Mouse (Mus musculus) liver, embryonic 13.5 days (tissue): ENCODE measurements around the gene Armh3. TPM values are rescaled to one million over a fixed set of nuclear protein-coding genes. Genes with fewer than 3 reads are reported as not detected.
A peak's percentile ranks its signal among the peaks of the same experiment; 100 is the strongest.

Source experiments
- ATAC-seq: fragments of 200-750 bp; cut with Nextera tagmentation; 2 replicates; pipeline ENCODE4 v1.8.0; 2017; ENCODE audit warnings: low read depth, mild to moderate bottlenecking, moderate number of reproducible peaks, moderate library complexity
- DNase-seq: peaks from one replicate; pipeline ENCODE4 v3.0.0; 2022
- H3K27ac ChIP-seq: fragments of 300-500 bp; sonication (generic); 2 replicates; pipeline ENCODE4 v1.5.1; 2015; ENCODE audit warnings: moderate library complexity, mild to moderate bottlenecking, inconsistent platforms
- H3K27me3 ChIP-seq: fragments of 300-500 bp; sonication (generic); 2 replicates; pipeline ENCODE4 v1.6.1; 2015; ENCODE audit warnings: mild to moderate bottlenecking, inconsistent platforms
- H3K36me3 ChIP-seq: fragments of 300-500 bp; sonication (generic); 2 replicates; pipeline ENCODE4 v1.6.1; 2015; ENCODE audit warnings: mild to moderate bottlenecking, inconsistent platforms
- H3K4me1 ChIP-seq: fragments of 300-500 bp; sonication (generic); replicated peaks from 2 replicates; pipeline ENCODE4 v1.6.1; 2015; ENCODE audit warnings: inconsistent platforms
- H3K4me2 ChIP-seq: fragments of 300-500 bp; sonication (generic); 2 replicates; pipeline ENCODE4 v1.6.1; 2015; ENCODE audit warnings: inconsistent platforms, mild to moderate bottlenecking, moderate library complexity
- H3K4me3 ChIP-seq: fragments of 300-500 bp; sonication (generic); replicated peaks from 2 replicates; pipeline ENCODE4 v1.5.1; 2015; ENCODE audit warnings: mild to moderate bottlenecking, inconsistent platforms
- H3K9ac ChIP-seq: fragments of 300-500 bp; sonication (generic); 2 replicates; pipeline ENCODE4 v1.6.1; 2015; ENCODE audit warnings: mild to moderate bottlenecking, inconsistent platforms
- H3K9me3 ChIP-seq: fragments of 300-500 bp; sonication (generic); replicated peaks from 2 replicates; pipeline ENCODE4 v1.6.1; 2016; ENCODE audit warnings: inconsistent platforms
- WGBS: fragments of 180-500 bp; shearing (Covaris S2); methylation state at CpG from one replicate; pipeline ENCODE4 v1.1.7; 2015; ENCODE audit not compliant: insufficient replicate concordance; 5-methylcytosine and 5-hydroxymethylcytosine counted together
- polyA plus RNA-seq: library from polyadenylated mRNA; unstranded; fragments of >200 nt; fragmentation: Nextera tagmentation; extraction: Ambion mirVana; gene quantifications from 2 replicates; pipeline ENCODE4 v1.2.1, GENCODE M21; 2015

Armh3 gene
- polyA plus RNA-seq, result 4.3 and 5.6 TPM in 2 replicates

DNA sequence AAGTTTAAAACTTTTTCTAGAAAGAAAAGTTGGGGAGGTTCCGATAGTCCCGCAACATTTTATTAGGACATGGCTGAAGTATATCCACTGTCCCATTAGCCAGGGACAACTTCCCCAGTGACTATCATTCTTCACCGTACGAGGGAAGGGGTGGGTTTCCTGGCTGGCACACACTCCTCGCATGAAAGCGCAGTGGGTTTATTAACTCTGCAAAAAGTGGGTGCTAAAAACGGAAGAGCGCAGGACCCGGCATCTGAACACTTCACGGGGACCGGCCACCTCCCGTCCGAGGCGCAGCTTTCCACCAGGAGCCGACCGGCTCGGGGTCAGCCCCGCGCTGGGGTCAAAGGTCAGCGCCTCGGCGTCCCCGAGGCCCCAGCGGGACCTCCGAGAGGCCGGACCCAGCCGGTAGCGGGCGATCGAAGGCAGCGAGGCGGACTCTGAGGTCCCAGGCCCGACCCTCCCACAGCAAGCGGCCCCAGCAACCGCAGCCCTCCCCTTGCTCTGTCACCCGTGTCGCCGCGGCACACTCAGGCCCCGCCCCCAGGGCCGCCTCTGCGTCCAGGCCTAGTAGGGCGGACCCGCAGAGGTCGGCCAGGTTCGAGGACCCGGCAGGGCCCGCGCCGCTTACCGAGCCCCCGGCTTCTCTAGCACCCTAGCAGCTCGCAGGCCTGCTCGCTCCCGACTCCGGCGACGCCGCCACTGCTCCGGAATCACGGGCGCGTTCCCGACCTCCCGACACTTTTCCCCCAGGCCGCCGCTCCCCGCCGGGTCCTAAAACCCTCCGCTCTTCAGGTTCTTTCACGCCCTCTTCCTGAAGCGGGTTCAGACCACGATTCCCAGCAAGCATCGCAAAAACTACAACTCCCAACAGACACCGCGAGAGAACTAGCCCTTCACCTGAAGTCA is at the start of gene Armh3:
TSS of gene Armh3 (minus strand) at position 704 of the 909 bp plus-strand sequence.
- no peaks in the 10 kb centered on the region; the same call in 1 of the 2 replicates for H3K9me3 ChIP-seq
- H3K27me3 ChIP-seq, result 0 out of 2 replicates have a peak, but pooled peaks cover 3% of the 10 kb centered on the region
- DNase-seq (peak; percentile 86), ATAC-seq (peak; percentile 95)
- H3K27ac ChIP-seq, result peak within 1 kb of the TSS; percentile 87
- peaks cover 5% of the 10 kb centered on the region; the same call in 1 of the 2 replicates for H3K36me3 ChIP-seq
- WGBS, result 1% methylated on average over 76 of the region's 76 CpGs
- H3K4me3 ChIP-seq, result peak within 1 kb of the TSS; percentile 71
- peak within 1 kb of the TSS; percentile 83 for H3K4me2 ChIP-seq
- H3K9ac ChIP-seq, result peak within 1 kb of the TSS; percentile 81
- H3K4me1 ChIP-seq, result peaks cover 26% of the 10 kb centered on the region

DNA sequence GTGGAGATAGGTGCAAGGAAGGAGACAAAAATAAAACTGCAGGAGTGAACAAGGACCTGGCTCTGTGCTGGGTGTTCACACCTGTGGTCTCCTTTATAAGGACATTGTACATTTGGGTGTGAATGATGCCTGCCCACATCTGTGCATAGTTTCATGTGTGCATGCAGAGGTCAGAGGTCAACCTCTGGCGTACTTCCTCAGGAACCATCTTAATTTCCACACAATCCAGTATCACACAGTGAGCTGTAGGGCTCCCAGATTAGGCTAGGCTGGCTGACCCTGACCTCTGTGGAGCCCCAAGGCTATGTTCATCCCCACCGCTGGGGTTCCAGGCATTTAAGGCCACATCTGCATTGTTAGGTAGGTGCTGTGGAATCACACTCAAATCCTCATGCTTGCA is 49.1 kb upstream of the Armh3 start:
- Histone ChIP-seq H3K27ac (no peak overlapping the region), H3K36me3 (no peaks in the 10 kb centered on the region), H3K4me2 (no peak overlapping the region), H3K27me3 (peaks cover 23% of the 10 kb centered on the region), H3K4me1 (peaks cover 55% of the 10 kb centered on the region), H3K4me3 (no peak overlapping the region), H3K9ac (no peak overlapping the region), H3K9me3 (no peaks in the 10 kb centered on the region)
- 76% methylated on average over 2 of the region's 2 CpGs for WGBS
- DNase-seq, result no peak
- ATAC-seq, result no peak

DNA sequence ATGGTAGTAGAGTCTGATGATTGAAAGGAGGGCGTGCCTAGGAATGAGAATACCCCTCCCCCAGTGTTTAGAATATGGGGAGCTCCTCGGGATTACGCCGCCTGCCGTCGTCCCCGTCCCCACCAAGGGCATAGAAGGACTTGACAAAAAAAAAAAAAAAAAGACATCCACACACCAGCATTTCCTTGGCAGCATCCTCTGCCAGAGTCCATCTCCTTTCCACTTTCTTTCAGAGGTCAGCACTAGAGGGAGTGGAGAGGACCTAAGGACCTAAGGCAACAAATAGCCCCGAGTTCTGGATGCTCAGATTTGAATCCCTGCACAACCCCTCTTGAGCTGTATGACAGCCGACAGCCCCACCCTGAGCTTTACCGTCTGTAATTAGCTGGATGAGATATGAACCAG is 48.3 kb upstream of the Armh3 start:
- no peaks in the 10 kb centered on the region for H3K9me3 ChIP-seq
- peak overlapping the region; percentile 88; the same call in 1 of the 2 replicates for H3K4me3 ChIP-seq
- DNase-seq (no peak), ATAC-seq (no peak)
- no peak overlapping the region for H3K9ac ChIP-seq
- peaks cover 63% of the 10 kb centered on the region for H3K4me1 ChIP-seq
- H3K36me3 ChIP-seq, result no peaks in the 10 kb centered on the region
- H3K27ac ChIP-seq, result no peak overlapping the region
- H3K4me2 ChIP-seq, result peak overlapping the region; percentile 99
- WGBS, result 5% methylated on average over 10 of the region's 10 CpGs
- peaks cover 23% of the 10 kb centered on the region for H3K27me3 ChIP-seq

DNA sequence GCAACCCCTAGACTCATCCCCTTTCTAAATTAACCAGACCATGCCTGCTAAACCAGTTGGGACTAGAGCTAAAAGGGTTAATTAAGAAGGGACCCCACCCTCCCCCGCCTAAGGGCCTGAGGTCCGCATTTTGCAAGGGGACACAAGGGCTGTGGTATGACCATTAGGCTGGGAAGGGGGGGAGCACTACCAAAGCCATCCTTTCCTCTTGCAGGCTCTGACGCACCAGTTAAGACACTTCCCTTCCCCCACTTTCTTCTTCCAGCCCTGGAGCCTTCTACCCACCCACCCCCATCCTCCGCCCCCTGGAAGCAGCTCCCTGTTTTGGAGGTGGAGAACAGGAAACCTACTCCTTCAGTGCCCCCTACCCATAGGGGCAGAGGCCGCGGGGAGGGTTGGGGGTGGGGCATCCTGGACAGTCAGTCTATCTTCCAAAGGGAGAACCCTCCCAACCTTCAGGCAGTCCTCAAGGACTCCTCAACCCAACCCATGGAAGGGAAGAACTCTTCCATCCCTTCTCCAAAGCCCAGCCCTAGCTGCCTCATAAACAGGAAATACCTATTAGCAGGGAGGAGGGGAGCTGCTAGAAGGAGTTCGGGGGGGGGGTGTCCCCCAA is 47.5 kb upstream of the Armh3 start:
- H3K4me1 ChIP-seq, result peaks cover 71% of the 10 kb centered on the region
- DNase-seq, result no peak
- peak; percentile 5 for ATAC-seq

DNA sequence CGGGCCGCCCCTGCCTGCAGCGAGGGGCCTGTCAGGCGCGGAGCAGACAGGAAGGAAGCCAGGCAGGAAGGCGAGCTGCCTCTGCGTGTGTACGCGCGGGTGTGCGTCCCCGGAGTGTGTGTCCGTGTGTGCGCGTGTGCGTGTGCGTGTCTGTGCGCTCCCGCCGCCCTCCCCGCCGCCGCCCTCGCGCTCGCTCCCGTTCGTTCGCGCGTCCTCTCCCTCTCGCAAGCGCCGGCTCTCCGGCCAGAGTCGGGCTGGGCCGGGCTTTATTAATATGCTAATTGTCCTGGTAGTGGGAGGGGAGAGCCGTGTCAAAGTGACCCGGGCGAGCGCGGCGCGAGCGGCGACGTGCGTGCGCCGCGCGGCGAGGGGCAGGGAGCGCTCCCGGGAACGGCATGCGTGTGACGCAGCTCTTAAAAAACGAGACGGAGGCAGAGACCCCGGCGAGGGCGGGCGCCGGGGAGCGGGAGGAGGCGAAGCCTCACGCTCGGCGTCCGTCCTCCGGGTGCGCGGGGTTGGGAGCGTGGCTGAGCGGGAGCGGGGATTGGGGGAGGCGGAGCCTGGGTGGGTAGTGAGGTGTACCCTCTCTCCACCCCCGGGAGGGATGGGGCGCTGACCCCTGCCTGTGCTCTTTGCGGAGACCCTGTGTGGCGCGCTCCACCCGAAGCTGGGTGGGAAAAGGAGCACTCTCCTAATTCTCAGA is 46.9 kb upstream of the Armh3 start, which contains the start of gene Ldb1:
TSS of gene Ldb1 (minus strand) at position 222 of the 703 bp plus-strand sequence.
- Histone ChIP-seq H3K9ac (peak within 1 kb of the TSS; percentile 98), H3K9me3 (no peaks in the 10 kb centered on the region), H3K4me1 (peaks cover 75% of the 10 kb centered on the region), H3K27ac (peak within 1 kb of the TSS; percentile 96), H3K4me2 (peak within 1 kb of the TSS; percentile 99), H3K27me3 (peaks cover 23% of the 10 kb centered on the region), H3K36me3 (no peaks in the 10 kb centered on the region), H3K4me3 (peak within 1 kb of the TSS; percentile 88)
- ATAC-seq (peak; percentile 68), DNase-seq (peak; percentile 68)
- under 1% methylated on average over 83 of the region's 84 CpGs for WGBS

More for the DNA sequence above, 47.5 kb upstream of the Armh3 start:
- Histone ChIP-seq H3K27me3 (peaks cover 23% of the 10 kb centered on the region), H3K9ac (peak overlapping the region; percentile 98), H3K27ac (peak overlapping the region; percentile 96), H3K4me3 (peak overlapping the region; percentile 88), H3K9me3 (no peaks in the 10 kb centered on the region), H3K36me3 (no peaks in the 10 kb centered on the region), H3K4me2 (peak overlapping the region; percentile 99)
- 2% methylated on average over 7 of the region's 7 CpGs for WGBS

DNA sequence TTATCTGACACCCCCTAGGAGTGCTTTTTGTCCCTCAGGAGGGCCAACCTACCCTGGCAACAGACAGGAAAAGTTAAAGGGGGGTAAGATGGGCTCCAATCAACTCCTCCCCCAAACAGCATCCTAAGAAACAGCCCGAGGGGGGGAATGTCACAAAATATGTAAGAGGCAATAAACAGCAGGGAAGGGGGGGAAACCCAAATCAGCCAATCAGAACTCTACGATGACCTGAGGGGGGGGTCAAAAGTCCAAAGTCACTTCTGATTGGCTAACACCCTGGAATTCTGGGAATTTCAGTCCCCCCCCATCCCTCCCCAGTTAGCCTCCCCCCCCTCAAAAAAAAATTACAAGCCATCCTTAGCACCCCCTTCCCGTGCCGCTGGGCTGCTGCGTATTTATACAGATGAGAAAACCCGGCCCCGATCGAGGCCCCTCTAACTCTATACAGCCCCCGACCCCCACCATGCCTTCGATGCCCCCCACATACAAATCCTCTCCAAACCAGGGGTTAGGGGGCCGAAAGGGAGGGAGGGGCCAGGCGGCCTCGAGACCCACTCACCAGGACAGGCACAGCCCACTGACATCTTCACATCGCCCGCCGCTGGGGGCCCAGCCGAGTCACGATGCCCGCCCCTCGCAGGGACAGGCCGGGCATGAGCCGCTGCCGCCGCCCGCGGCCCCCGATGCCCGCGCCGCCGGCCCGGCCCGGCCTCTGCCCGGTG is 46.1 kb upstream of the Armh3 start, which contains the start of gene Pprc1:
TSS of gene Pprc1 (plus strand) at position 616 of the 722 bp plus-strand sequence.
- H3K4me3 ChIP-seq, result peak within 1 kb of the TSS; percentile 88
- H3K9ac ChIP-seq, result peak within 1 kb of the TSS; percentile 98
- H3K27ac ChIP-seq, result peak within 1 kb of the TSS; percentile 96
- ATAC-seq, result no peak; the same call in 1 of the 2 replicates
- under 1% methylated on average over 34 of the region's 34 CpGs for WGBS
- no peaks in the 10 kb centered on the region for H3K9me3 ChIP-seq
- no peaks in the 10 kb centered on the region for H3K36me3 ChIP-seq
- H3K4me1 ChIP-seq, result peaks cover 80% of the 10 kb centered on the region
- peak within 1 kb of the TSS; percentile 99 for H3K4me2 ChIP-seq
- peaks cover 23% of the 10 kb centered on the region for H3K27me3 ChIP-seq
- no peak for DNase-seq

DNA sequence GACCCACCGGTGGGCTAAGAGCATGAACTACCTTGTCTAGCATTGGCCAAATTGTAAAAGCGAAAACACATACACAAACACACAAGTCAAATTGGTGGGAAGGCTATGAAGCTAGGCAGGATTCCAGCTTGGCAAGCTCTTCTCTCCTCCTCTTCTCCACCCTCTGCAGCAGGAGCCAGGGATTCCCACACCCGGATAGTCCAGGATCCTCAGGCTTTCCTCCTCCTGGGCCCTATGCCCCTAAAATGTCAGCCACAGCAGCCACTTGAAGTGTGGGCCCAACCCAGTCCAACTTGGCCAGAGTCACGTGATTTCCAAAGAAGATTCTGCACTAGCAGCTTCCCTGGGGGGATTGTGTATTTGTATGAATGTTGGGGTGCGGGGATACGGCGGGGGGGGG is 45.1 kb upstream of the Armh3 start:
- Histone ChIP-seq H3K9ac (peak overlapping the region; percentile 98), H3K4me2 (peak overlapping the region; percentile 99), H3K36me3 (no peaks in the 10 kb centered on the region), H3K27ac (peak overlapping the region; percentile 96), H3K9me3 (no peaks in the 10 kb centered on the region), H3K4me1 (peaks cover 85% of the 10 kb centered on the region), H3K27me3 (peaks cover 23% of the 10 kb centered on the region), H3K4me3 (peak overlapping the region; percentile 88)
- WGBS, result 62% methylated on average over 7 of the region's 7 CpGs
- DNase-seq, result no peak
- ATAC-seq, result no peak

DNA sequence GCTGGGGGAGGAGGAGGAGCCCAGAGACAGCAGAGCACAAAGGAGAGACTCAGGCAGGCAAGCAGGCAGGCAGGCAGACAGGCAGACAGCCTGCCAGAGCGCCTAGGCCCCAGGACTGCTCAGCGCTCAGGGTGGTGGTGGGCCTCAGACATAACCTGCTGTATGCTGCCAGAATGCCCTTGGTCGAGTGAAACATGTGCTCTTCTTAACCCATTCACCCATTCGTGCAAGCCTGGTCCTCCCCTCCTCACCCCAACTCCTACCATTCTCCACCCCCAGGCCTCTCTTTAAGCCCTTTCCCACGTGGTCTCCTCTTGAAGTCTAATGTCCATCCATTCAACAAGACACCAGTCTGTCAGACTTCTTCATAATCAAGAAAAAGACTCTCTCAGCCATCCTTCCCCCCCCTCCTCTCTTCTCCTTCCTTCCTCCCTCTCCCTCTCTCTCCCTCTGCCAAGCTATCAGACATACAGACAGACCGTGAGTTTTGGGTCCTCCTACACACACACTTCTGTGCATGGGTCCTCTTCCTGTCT is 44.3 kb upstream of the Armh3 start:
- peak overlapping the region; percentile 98 for H3K9ac ChIP-seq
- peak overlapping the region; percentile 88 for H3K4me3 ChIP-seq
- peak overlapping the region; percentile 96 for H3K27ac ChIP-seq
- peak overlapping the region; percentile 99 for H3K4me2 ChIP-seq
- no peaks in the 10 kb centered on the region for H3K36me3 ChIP-seq
- H3K4me1 ChIP-seq, result peaks cover 90% of the 10 kb centered on the region
- peaks cover 23% of the 10 kb centered on the region for H3K27me3 ChIP-seq
- 4% methylated on average over 6 of the region's 6 CpGs for WGBS
- H3K9me3 ChIP-seq, result no peaks in the 10 kb centered on the region
- DNase-seq (peak; percentile 45), ATAC-seq (peak; percentile 8; the same call in 1 of the 2 replicates)

DNA sequence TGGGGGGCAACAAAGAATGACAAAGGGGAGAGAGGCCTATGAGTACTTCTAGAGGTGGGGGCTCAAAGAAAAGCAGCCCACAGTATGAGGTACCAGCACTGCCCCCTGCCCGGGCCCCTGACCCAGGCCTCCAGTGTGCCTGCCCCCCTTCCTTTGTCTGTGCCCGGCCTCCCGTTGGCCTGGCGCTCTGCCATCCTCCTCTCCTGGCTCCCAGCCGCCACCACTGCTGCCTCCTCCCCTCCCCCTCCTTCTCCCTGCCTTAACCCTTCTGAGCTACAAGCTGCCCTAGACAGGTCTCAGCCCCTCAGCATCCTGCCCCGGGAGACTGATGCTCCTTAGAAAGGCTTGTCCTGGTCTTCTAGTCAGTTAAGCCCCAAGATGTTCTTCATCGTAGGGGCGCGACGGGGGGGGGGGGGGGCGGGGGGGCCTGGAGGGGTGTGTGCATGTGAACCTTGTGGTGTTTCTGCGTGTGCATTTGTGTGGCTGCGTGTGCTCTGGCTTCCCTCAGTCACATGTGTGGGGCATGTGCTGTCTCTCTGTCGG is 43.7 kb upstream of the Armh3 start:
- peak overlapping the region; percentile 96 for H3K27ac ChIP-seq
- H3K4me3 ChIP-seq, result peak overlapping the region; percentile 88
- peaks cover 18% of the 10 kb centered on the region for H3K27me3 ChIP-seq
- WGBS, result 3% methylated on average over 10 of the region's 14 CpGs
- ATAC-seq, result no peak
- no peaks in the 10 kb centered on the region for H3K9me3 ChIP-seq
- H3K36me3 ChIP-seq, result no peaks in the 10 kb centered on the region
- no peak for DNase-seq
- H3K4me1 ChIP-seq, result peaks cover 90% of the 10 kb centered on the region
- H3K9ac ChIP-seq, result peak overlapping the region; percentile 98
- peak overlapping the region; percentile 99 for H3K4me2 ChIP-seq
